Mouse (Mus musculus) kidney, postnatal 0 days (tissue): ENCODE data around the gene Otop3. TPM values are rescaled to one million over a fixed set of nuclear protein-coding genes. Genes with fewer than 3 reads are reported as not detected.

Experiments used
- ATAC-seq: fragments of 200-750 bp; cut with Nextera tagmentation; replicated peaks from 2 replicates; pipeline ENCODE4 v1.8.0; 2017; ENCODE audit warnings: low read depth, moderate number of reproducible peaks, moderate TSS enrichment, moderate library complexity; ENCODE audit not compliant: low FRiP score
- DNase-seq: peaks from one replicate; pipeline ENCODE4 v3.0.0-alpha.2; 2016; ENCODE audit warnings: low spot score
- H3K27ac ChIP-seq: fragments of 300-500 bp; sonication (generic); 2 replicates; pipeline ENCODE4 v1.5.1; 2014; ENCODE audit warnings: mild to moderate bottlenecking
- H3K27me3 ChIP-seq: fragments of 300-500 bp; sonication (generic); 2 replicates; pipeline ENCODE4 v1.6.1; 2014; ENCODE audit warnings: low read length, mixed read lengths; ENCODE audit not compliant: insufficient read depth
- H3K36me3 ChIP-seq: fragments of 300-500 bp; sonication (generic); 2 replicates; pipeline ENCODE4 v1.6.1; 2014; ENCODE audit warnings: low read length, mixed read lengths; ENCODE audit not compliant: insufficient read depth
- H3K4me1 ChIP-seq: fragments of 300-500 bp; sonication (generic); replicated peaks from 2 replicates; pipeline ENCODE4 v1.6.1; 2014; ENCODE audit warnings: antibody characterized with exemption, low read length, mixed read lengths; ENCODE audit not compliant: insufficient read depth
- H3K4me2 ChIP-seq: fragments of 300-500 bp; sonication (generic); 2 replicates; pipeline ENCODE4 v1.6.1; 2014; ENCODE audit warnings: mild to moderate bottlenecking, low read length, moderate library complexity, mixed read lengths
- H3K4me3 ChIP-seq: fragments of 300-500 bp; sonication (generic); replicated peaks from 2 replicates; pipeline ENCODE4 v1.5.1; 2014; ENCODE audit warnings: low read depth, low read length
- H3K9ac ChIP-seq: fragments of 300-500 bp; sonication (generic); 2 replicates; pipeline ENCODE4 v1.6.1; 2014; ENCODE audit warnings: low read depth, low read length
- H3K9me3 ChIP-seq: fragments of 300-500 bp; sonication (generic); replicated peaks from 2 replicates; pipeline ENCODE4 v1.6.1; 2016; ENCODE audit warnings: low read length, inconsistent platforms, mixed read lengths
- CTCF ChIP-seq: IDR thresholded peaks from 2 replicates; pipeline ENCODE4 v1.5.1; 2016; ENCODE audit warnings: antibody characterized with exemption, low read depth, mild to moderate bottlenecking, moderate library complexity
- WGBS: fragments of 180-500 bp; shearing (Covaris S2); extraction: QIAGEN DNeasy Blood & Tissue Kit; methylation state at CpG from one replicate; pipeline ENCODE4 v1.1.7; 2014; 5-methylcytosine and 5-hydroxymethylcytosine counted together
- polyA plus RNA-seq: library from polyadenylated mRNA; unstranded; fragments of >200 nt; fragmentation: Nextera tagmentation; extraction: Ambion mirVana; gene quantifications from 2 replicates; pipeline ENCODE4 v1.2.1, GENCODE M21; 2015

The Otop3 gene
- polyA plus RNA-seq, 1 experiment from 2014 or later: not detected

GRCm38 (mm10) chr11:115341246-115341645 lies 6.7 kb downstream of the Otop3 start:
- H3K4me1 ChIP-seq: no peaks in the 10 kb centered on the region
- H3K27me3 ChIP-seq: peaks cover 9% of the 10 kb centered on the region; the same call in 1 of the 2 replicates
- H3K36me3 ChIP-seq: no peaks in the 10 kb centered on the region
- H3K27ac ChIP-seq: no peak overlapping the region
- no peak overlapping the region for H3K9ac ChIP-seq
- DNase-seq (no peak), ATAC-seq (no peak)
- no peaks in the 10 kb centered on the region for H3K9me3 ChIP-seq
- H3K4me2 ChIP-seq: no peak overlapping the region
- WGBS: 71% methylated on average over 2 of the region's 2 CpGs
- TF ChIP-seq CTCF: no peak
- no peak overlapping the region for H3K4me3 ChIP-seq

- DNase-seq: no peak
- Histone ChIP-seq H3K4me1 (no peaks in the 10 kb centered on the region), H3K27me3 (peaks cover 5% of the 10 kb centered on the region; the same call in 1 of the 2 replicates), H3K27ac (no peak overlapping the region), H3K9ac (no peak overlapping the region), H3K4me2 (no peak overlapping the region), H3K36me3 (no peaks in the 10 kb centered on the region), H3K4me3 (no peak overlapping the region), H3K9me3 (no peaks in the 10 kb centered on the region)
- no peak for ATAC-seq
- TF ChIP-seq CTCF: no peak
- 60% methylated on average over 6 of the region's 6 CpGs for WGBS
Measured at GRCm38 (mm10) chr11:115341866-115342265, 7.3 kb downstream of the Otop3 start.

DNA sequence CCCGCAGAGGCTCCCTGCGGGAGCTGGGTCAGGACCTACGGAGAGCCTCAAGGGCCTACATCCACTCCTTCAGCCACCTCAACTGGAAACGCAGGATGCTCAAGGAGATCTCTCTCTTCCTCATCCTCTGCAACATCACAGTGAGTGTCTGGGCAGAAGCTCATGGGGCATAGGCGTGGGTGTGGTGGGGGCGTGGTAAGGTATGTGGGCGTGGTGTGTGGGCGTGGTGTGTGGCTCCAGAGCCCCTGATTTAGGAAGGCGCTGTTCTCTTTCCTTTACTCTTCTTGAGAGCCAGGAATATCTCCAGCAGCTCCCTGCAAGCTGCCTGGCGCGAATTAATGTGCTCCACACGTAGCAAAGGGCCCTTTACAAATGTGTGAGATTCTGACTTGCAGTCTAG lies 10.4 kb downstream of the Otop3 start:
- Histone ChIP-seq H3K4me1 (no peaks in the 10 kb centered on the region), H3K27me3 (peaks cover 5% of the 10 kb centered on the region; the same call in 1 of the 2 replicates), H3K9me3 (no peaks in the 10 kb centered on the region), H3K4me3 (no peak overlapping the region), H3K27ac (no peak overlapping the region), H3K9ac (no peak overlapping the region), H3K36me3 (no peaks in the 10 kb centered on the region), H3K4me2 (no peak overlapping the region)
- no peak for TF ChIP-seq CTCF
- DNase-seq (no peak), ATAC-seq (no peak)
- 13% methylated on average over 12 of the region's 12 CpGs for WGBS

- no peak overlapping the region for H3K27ac ChIP-seq
- TF ChIP-seq CTCF: no peak
- no peak overlapping the region for H3K9ac ChIP-seq
- H3K4me3 ChIP-seq: no peak overlapping the region
- 13% methylated on average over 7 of the region's 7 CpGs for WGBS
- DNase-seq (no peak), ATAC-seq (no peak)
- H3K4me1 ChIP-seq: no peaks in the 10 kb centered on the region
- H3K9me3 ChIP-seq: no peaks in the 10 kb centered on the region
- H3K4me2 ChIP-seq: no peak overlapping the region
- H3K27me3 ChIP-seq: peaks cover 5% of the 10 kb centered on the region; the same call in 1 of the 2 replicates
- no peaks in the 10 kb centered on the region for H3K36me3 ChIP-seq
Measured at GRCm38 (mm10) chr11:115345515-115345914, 11.0 kb downstream of the Otop3 start.

DNA sequence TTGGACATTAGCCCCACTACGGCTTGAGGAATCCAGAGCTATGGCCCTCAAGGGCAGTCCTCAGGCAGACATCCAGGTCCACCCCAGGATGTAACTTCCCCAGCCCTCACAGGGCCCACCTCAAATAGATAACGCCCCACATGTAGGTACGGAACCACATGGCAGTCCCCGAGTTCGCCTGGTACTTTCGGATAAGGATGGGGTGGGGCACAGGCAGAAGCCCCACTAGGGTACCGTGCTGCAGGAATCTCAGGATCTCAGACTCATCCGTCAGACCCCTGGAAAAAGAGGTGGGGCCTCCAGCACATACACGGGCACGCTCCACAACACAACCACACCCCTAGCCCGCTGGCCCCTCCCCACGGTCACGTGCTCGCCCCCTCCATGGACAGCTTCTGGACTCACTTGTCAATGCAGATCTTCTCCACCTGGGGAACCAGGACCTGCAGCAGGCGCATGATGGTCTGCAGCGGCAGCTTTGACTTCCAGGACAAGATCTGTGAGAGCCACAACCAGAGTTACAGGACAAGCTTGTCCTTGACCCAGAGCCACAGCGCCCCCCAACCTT lies 14.2 kb downstream of the Otop3 start:
- Histone ChIP-seq H3K4me3 (no peak overlapping the region), H3K9ac (no peak overlapping the region), H3K27me3 (peaks cover 5% of the 10 kb centered on the region; the same call in 1 of the 2 replicates), H3K4me2 (no peak overlapping the region), H3K4me1 (no peaks in the 10 kb centered on the region), H3K36me3 (no peaks in the 10 kb centered on the region), H3K9me3 (no peaks in the 10 kb centered on the region), H3K27ac (no peak overlapping the region)
- TF ChIP-seq CTCF: no peak
- no peak for DNase-seq
- 0 out of 2 replicates have a peak, but pooled peaks have one; percentile 17 for ATAC-seq
- WGBS: 52% methylated on average over 17 of the region's 17 CpGs

- no peak overlapping the region for H3K4me2 ChIP-seq
- WGBS: 55% methylated on average over 4 of the region's 4 CpGs
Measured at GRCm38 (mm10) chr11:115349976-115350375, 15.4 kb downstream of the Otop3 start.

GRCm38 (mm10) chr11:115353375-115353774 lies 18.8 kb downstream of the Otop3 start:
- Histone ChIP-seq H3K9ac (no peak overlapping the region), H3K4me1 (no peaks in the 10 kb centered on the region), H3K27ac (no peak overlapping the region), H3K27me3 (no peaks in the 10 kb centered on the region), H3K36me3 (no peaks in the 10 kb centered on the region), H3K9me3 (no peaks in the 10 kb centered on the region), H3K4me3 (no peak overlapping the region), H3K4me2 (no peak overlapping the region)
- WGBS: 85% methylated on average over 5 of the region's 5 CpGs
- ATAC-seq (no peak), DNase-seq (no peak)
- TF ChIP-seq CTCF: no peak

More at GRCm38 (mm10) chr11:115349976-115350375, 15.4 kb downstream of the Otop3 start:
- no peak overlapping the region for H3K9ac ChIP-seq
- no peak overlapping the region for H3K27ac ChIP-seq
- H3K27me3 ChIP-seq: no peaks in the 10 kb centered on the region
- DNase-seq (no peak), ATAC-seq (no peak)
- H3K36me3 ChIP-seq: no peaks in the 10 kb centered on the region
- H3K4me1 ChIP-seq: no peaks in the 10 kb centered on the region
- no peak for TF ChIP-seq CTCF
- no peak overlapping the region for H3K4me3 ChIP-seq
- no peaks in the 10 kb centered on the region for H3K9me3 ChIP-seq
